Mouse (Mus musculus) E14TG2a.4 (cell line): ENCODE measurements around the gene St6galnac3.

Source experiments
- CTCF ChIP-seq: conservative IDR thresholded peaks from 2 replicates; pipeline ENCODE4 v1.5.1; 2014; ENCODE audit warnings: low read length
- NANOG ChIP-seq: IDR thresholded peaks from 2 replicates; pipeline ENCODE4 v1.6.1; 2014; ENCODE audit warnings: borderline replicate concordance, low read length, mixed read lengths
- POU5F1 ChIP-seq: IDR thresholded peaks from 2 replicates; pipeline ENCODE4 v1.6.1; 2014; ENCODE audit warnings: low read length, borderline replicate concordance

DNA sequence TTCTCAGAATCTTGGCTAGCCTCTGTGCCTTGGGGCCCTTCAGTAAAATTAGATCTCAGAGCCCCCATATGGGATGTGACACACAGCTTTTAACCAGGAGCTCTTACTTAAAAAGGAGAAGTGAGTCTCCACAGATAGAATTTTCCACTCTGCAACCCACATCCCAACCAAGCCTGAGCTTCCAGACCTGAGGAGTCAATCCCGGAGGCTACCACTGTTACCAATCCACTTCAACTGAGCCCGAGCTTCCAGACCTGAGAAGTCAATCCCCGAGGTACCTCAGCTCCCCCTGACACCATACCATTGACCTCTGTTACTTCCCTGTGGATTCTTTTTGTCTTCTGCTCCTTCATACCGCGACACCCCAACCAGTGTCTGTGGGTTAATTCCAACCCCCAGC is 463.0 kb downstream of the St6galnac3 start:
- no peak for TF ChIP-seq CTCF
- no peak for TF ChIP-seq POU5F1
- no peak for TF ChIP-seq NANOG
